Mouse (Mus musculus) heart, embryonic 16.5 days (tissue): ENCODE results near the gene Ephx1. TPM values are rescaled to one million over a fixed set of nuclear protein-coding genes. Genes with fewer than 3 reads are reported as not detected.

ENCODE experiments used
- ATAC-seq: fragments of 200-750 bp; cut with Nextera tagmentation; replicated peaks from 2 replicates; pipeline ENCODE4 v1.8.0; 2017; ENCODE audit warnings: moderate number of reproducible peaks; ENCODE audit not compliant: insufficient read depth, low FRiP score; ENCODE audit errors: extremely low read depth
- H3K27ac ChIP-seq: fragments of 300-500 bp; sonication (generic); 2 replicates; pipeline ENCODE4 v1.5.1; 2014; ENCODE audit warnings: mild to moderate bottlenecking, low read length, control low read depth, moderate library complexity
- H3K27me3 ChIP-seq: fragments of 300-500 bp; sonication (generic); 2 replicates; pipeline ENCODE4 v1.6.1; 2014; ENCODE audit warnings: low read length, mixed read lengths; ENCODE audit not compliant: control insufficient read depth, insufficient read depth
- H3K36me3 ChIP-seq: fragments of 300-500 bp; sonication (generic); 2 replicates; pipeline ENCODE4 v1.6.1; 2014; ENCODE audit not compliant: control insufficient read depth, insufficient read depth
- H3K4me1 ChIP-seq: fragments of 300-500 bp; sonication (generic); 2 replicates; pipeline ENCODE4 v1.6.1; 2014; ENCODE audit warnings: low read length, mixed read lengths; ENCODE audit not compliant: control insufficient read depth, insufficient read depth
- H3K4me2 ChIP-seq: fragments of 300-500 bp; sonication (generic); 2 replicates; pipeline ENCODE4 v1.6.1; 2014; ENCODE audit warnings: low read depth, mild to moderate bottlenecking, control low read depth, low read length
- H3K4me3 ChIP-seq: fragments of 300-500 bp; sonication (generic); 2 replicates; pipeline ENCODE4 v1.5.1; 2014; ENCODE audit warnings: mild to moderate bottlenecking, control low read depth, low read length
- H3K9ac ChIP-seq: fragments of 300-500 bp; sonication (generic); 2 replicates; pipeline ENCODE4 v1.6.1; 2014; ENCODE audit warnings: low read length, control low read depth
- H3K9me3 ChIP-seq: fragments of 300-500 bp; sonication (generic); replicated peaks from 2 replicates; pipeline ENCODE4 v1.6.1; 2016; ENCODE audit warnings: low read length; ENCODE audit not compliant: control insufficient read depth
- WGBS: fragments of 180-500 bp; shearing (Covaris S2); extraction: QIAGEN DNeasy Blood & Tissue Kit; methylation state at CpG from one replicate; pipeline ENCODE4 v1.1.7; 2014; 5-methylcytosine and 5-hydroxymethylcytosine counted together
- polyA plus RNA-seq: library from polyadenylated mRNA; unstranded; fragments of >200 nt; fragmentation: Nextera tagmentation; extraction: Ambion mirVana; gene quantifications from 2 replicates; pipeline ENCODE4 v1.2.1, GENCODE M21; 2015

The Ephx1 gene
- polyA plus RNA-seq, 1 experiment from 2014 or later: 11.3 TPM

- Histone ChIP-seq H3K4me1 (peaks cover 19% of the 10 kb centered on the region), H3K4me2 (peak overlapping the region; percentile 93), H3K9ac (peak overlapping the region; percentile 42), H3K27me3 (peaks cover 2% of the 10 kb centered on the region; the same call in 1 of the 2 replicates), H3K27ac (peak overlapping the region; percentile 71), H3K36me3 (no peaks in the 10 kb centered on the region), H3K4me3 (peak overlapping the region; percentile 55), H3K9me3 (no peaks in the 10 kb centered on the region)
- 69% methylated on average over 4 of the region's 4 CpGs for WGBS
- ATAC-seq: no peak; the same call in 1 of the 2 replicates
Observed at GRCm38 (mm10) chr1:181016045-181016444, 4.7 kb downstream of the Ephx1 start.

GRCm38 (mm10) chr1:181015558-181015957, 5.1 kb downstream of the Ephx1 start:
- Histone ChIP-seq H3K27me3 (peaks cover 2% of the 10 kb centered on the region; the same call in 1 of the 2 replicates), H3K36me3 (no peaks in the 10 kb centered on the region), H3K27ac (peak overlapping the region; percentile 71), H3K4me1 (peaks cover 19% of the 10 kb centered on the region), H3K9me3 (no peaks in the 10 kb centered on the region), H3K4me3 (no peak overlapping the region), H3K4me2 (no peak overlapping the region), H3K9ac (peak overlapping the region; percentile 42)
- peak; percentile 16; the same call in 1 of the 2 replicates for ATAC-seq

- Histone ChIP-seq H3K27ac (peak overlapping the region; percentile 71), H3K9me3 (no peaks in the 10 kb centered on the region), H3K27me3 (peaks cover 2% of the 10 kb centered on the region; the same call in 1 of the 2 replicates), H3K9ac (no peak overlapping the region), H3K4me1 (peaks cover 23% of the 10 kb centered on the region), H3K4me2 (no peak overlapping the region), H3K4me3 (no peak overlapping the region), H3K36me3 (no peaks in the 10 kb centered on the region)
- 68% methylated on average over 6 of the region's 6 CpGs for WGBS
- ATAC-seq: no peak
Observed at GRCm38 (mm10) chr1:181014731-181015500, 5.8 kb downstream of the Ephx1 start.

GRCm38 (mm10) chr1:181013446-181013845, 7.3 kb downstream of the Ephx1 start:
- Histone ChIP-seq H3K27me3 (peaks cover under 1% of the 10 kb centered on the region; the same call in 1 of the 2 replicates), H3K4me3 (no peak overlapping the region), H3K36me3 (no peaks in the 10 kb centered on the region), H3K9me3 (no peaks in the 10 kb centered on the region), H3K4me1 (peaks cover 26% of the 10 kb centered on the region), H3K27ac (no peak overlapping the region), H3K9ac (no peak overlapping the region), H3K4me2 (no peak overlapping the region)
- WGBS: 62% methylated on average over 6 of the region's 6 CpGs
- ATAC-seq: no peak

GRCm38 (mm10) chr1:181012416-181012815, 8.3 kb downstream of the Ephx1 start:
- no peaks in the 10 kb centered on the region for H3K27me3 ChIP-seq
- no peak overlapping the region for H3K9ac ChIP-seq
- ATAC-seq: no peak
- H3K36me3 ChIP-seq: no peaks in the 10 kb centered on the region
- 80% methylated on average over 3 of the region's 3 CpGs for WGBS
- no peak overlapping the region for H3K4me2 ChIP-seq
- H3K4me1 ChIP-seq: peaks cover 26% of the 10 kb centered on the region
- no peak overlapping the region for H3K4me3 ChIP-seq
- H3K27ac ChIP-seq: no peak overlapping the region
- no peaks in the 10 kb centered on the region for H3K9me3 ChIP-seq

- Histone ChIP-seq H3K4me1 (peaks cover 24% of the 10 kb centered on the region), H3K36me3 (no peaks in the 10 kb centered on the region), H3K4me3 (no peak overlapping the region), H3K9me3 (no peaks in the 10 kb centered on the region), H3K4me2 (no peak overlapping the region), H3K27me3 (no peaks in the 10 kb centered on the region), H3K9ac (no peak overlapping the region), H3K27ac (no peak overlapping the region)
- WGBS: 77% methylated on average over 5 of the region's 5 CpGs
- no peak for ATAC-seq
Observed at GRCm38 (mm10) chr1:181011601-181012000, 9.1 kb downstream of the Ephx1 start.

- H3K4me1 ChIP-seq: peaks cover 13% of the 10 kb centered on the region
- H3K36me3 ChIP-seq: no peaks in the 10 kb centered on the region
- 50% methylated on average over 4 of the region's 4 CpGs for WGBS
- no peaks in the 10 kb centered on the region for H3K27me3 ChIP-seq
- H3K4me2 ChIP-seq: no peak overlapping the region
- ATAC-seq: no peak
- no peaks in the 10 kb centered on the region for H3K9me3 ChIP-seq
- H3K4me3 ChIP-seq: no peak overlapping the region
- H3K27ac ChIP-seq: peak overlapping the region; percentile 32
- no peak overlapping the region; the same call in 1 of the 2 replicates for H3K9ac ChIP-seq
Observed at GRCm38 (mm10) chr1:181010171-181010932, 10.4 kb downstream of the Ephx1 start.

- peak overlapping the region; percentile 15 for H3K27ac ChIP-seq
- ATAC-seq: peak; percentile 85
- peaks cover 7% of the 10 kb centered on the region for H3K4me1 ChIP-seq
- H3K4me2 ChIP-seq: no peak overlapping the region
- no peak overlapping the region for H3K4me3 ChIP-seq
- no peaks in the 10 kb centered on the region for H3K9me3 ChIP-seq
- H3K36me3 ChIP-seq: no peaks in the 10 kb centered on the region
- no peak overlapping the region; the same call in 1 of the 2 replicates for H3K9ac ChIP-seq
- no peaks in the 10 kb centered on the region for H3K27me3 ChIP-seq
- 29% methylated on average over 3 of the region's 3 CpGs for WGBS
Observed at GRCm38 (mm10) chr1:181009754-181010153, 10.9 kb downstream of the Ephx1 start.
